Mouse (Mus musculus): ENCODE measurements around the gene Glod4.

The Glod4 gene

GRCm38 (mm10) chr11:76242901-76243810 is at the start of gene Glod4, which contains the start of gene Mrm3:
Gene Glod4 (minus strand): TSS chr11:76243725.
Gene Mrm3 (plus strand): TSS chr11:76243715.
- peak; percentile 87 to 94 for DNase-seq (ENCODE audit: low spot score in 2 of 2)

GRCm38 (mm10) chr11:76292831-76293230 is 49.3 kb upstream of the Glod4 start:
- no peak for DNase-seq (ENCODE audit: low spot score in 2 of 2)

- DNase-seq (ENCODE audit: low spot score in 2 of 2), result no peak
Observed at GRCm38 (mm10) chr11:76292398-76292797, 48.9 kb upstream of the Glod4 start.

GRCm38 (mm10) chr11:76291960-76292359 is 48.4 kb upstream of the Glod4 start:
- DNase-seq (ENCODE audit: low spot score in 2 of 2), result no peak

- DNase-seq (ENCODE audit: low spot score in 2 of 2), result no peak
Observed at GRCm38 (mm10) chr11:76290367-76290766, 46.8 kb upstream of the Glod4 start.

GRCm38 (mm10) chr11:76288645-76289044 is 45.1 kb upstream of the Glod4 start:
- no peak for DNase-seq (ENCODE audit: low spot score in 2 of 2)

GRCm38 (mm10) chr11:76287301-76287700 is 43.8 kb upstream of the Glod4 start:
- no peak for DNase-seq (ENCODE audit: low spot score in 2 of 2)

- DNase-seq (ENCODE audit: low spot score in 2 of 2), result no peak
Observed at GRCm38 (mm10) chr11:76286534-76287126, 43.1 kb upstream of the Glod4 start.

GRCm38 (mm10) chr11:76285431-76286075 is 42.0 kb upstream of the Glod4 start:
- no peak for DNase-seq (ENCODE audit: low spot score in 2 of 2)

- DNase-seq (ENCODE audit: low spot score in 2 of 2), result no peak
Observed at GRCm38 (mm10) chr11:76283841-76284240, 40.3 kb upstream of the Glod4 start.

- DNase-seq (ENCODE audit: low spot score in 2 of 2), result no peak
Observed at GRCm38 (mm10) chr11:76279971-76280370, 36.4 kb upstream of the Glod4 start.

- no peak for DNase-seq (ENCODE audit: low spot score in 2 of 2)
Observed at GRCm38 (mm10) chr11:76278960-76279852, 35.7 kb upstream of the Glod4 start.

GRCm38 (mm10) chr11:76272440-76272839 is 28.9 kb upstream of the Glod4 start:
- no peak for DNase-seq (ENCODE audit: low spot score in 2 of 2)

- no peak for DNase-seq (ENCODE audit: low spot score in 2 of 2)
Observed at GRCm38 (mm10) chr11:76268521-76269065, 25.1 kb upstream of the Glod4 start.

GRCm38 (mm10) chr11:76268001-76268459 is 24.5 kb upstream of the Glod4 start:
- no peak for DNase-seq (ENCODE audit: low spot score in 2 of 2)

- DNase-seq (ENCODE audit: low spot score in 2 of 2), result no peak
Observed at GRCm38 (mm10) chr11:76267550-76267949, 24.0 kb upstream of the Glod4 start.

GRCm38 (mm10) chr11:76262611-76263351 is 19.3 kb upstream of the Glod4 start:
- no peak for DNase-seq (ENCODE audit: low spot score in 2 of 2)

- no peak for DNase-seq (ENCODE audit: low spot score in 2 of 2)
Observed at GRCm38 (mm10) chr11:76261224-76261623, 17.7 kb upstream of the Glod4 start.

- DNase-seq (ENCODE audit: low spot score in 2 of 2), result no peak
Observed at GRCm38 (mm10) chr11:76260208-76261050, 16.9 kb upstream of the Glod4 start.

All from spleen, postnatal 4 days (tissue).